Mouse (Mus musculus) embryonic facial prominence, embryonic 12.5 days (tissue): Measurements from ENCODE around the gene Ankrd2. TPM values are rescaled to one million over a fixed set of nuclear protein-coding genes. Genes with fewer than 3 reads are reported as not detected.

Experiments used
- ATAC-seq: fragments of 200-750 bp; cut with Nextera tagmentation; 2 replicates; pipeline ENCODE4 v1.8.0; 2017; ENCODE audit not compliant: insufficient number of reproducible peaks, insufficient read depth, low FRiP score, low TSS enrichment
- H3K27ac ChIP-seq: fragments of 300-500 bp; sonication (generic); 2 replicates; pipeline ENCODE4 v1.5.1; 2016; ENCODE audit warnings: mild to moderate bottlenecking
- H3K27me3 ChIP-seq: fragments of 300-500 bp; sonication (generic); 2 replicates; pipeline ENCODE4 v1.6.1; 2016; ENCODE audit warnings: mild to moderate bottlenecking, moderate library complexity
- H3K36me3 ChIP-seq: fragments of 300-500 bp; sonication (generic); 2 replicates; pipeline ENCODE4 v1.6.1; 2016; ENCODE audit warnings: mild to moderate bottlenecking
- H3K4me1 ChIP-seq: fragments of 300-500 bp; sonication (generic); 2 replicates; pipeline ENCODE4 v1.6.1; 2016
- H3K4me2 ChIP-seq: fragments of 300-500 bp; sonication (generic); replicated peaks from 2 replicates; pipeline ENCODE4 v1.6.1; 2016; ENCODE audit warnings: mild to moderate bottlenecking, moderate library complexity
- H3K4me3 ChIP-seq: fragments of 300-500 bp; sonication (generic); 2 replicates; pipeline ENCODE4 v1.5.1; 2016; ENCODE audit warnings: mild to moderate bottlenecking
- H3K9ac ChIP-seq: fragments of 300-500 bp; sonication (generic); 2 replicates; pipeline ENCODE4 v1.6.1; 2016; ENCODE audit warnings: mild to moderate bottlenecking, moderate library complexity
- H3K9me3 ChIP-seq: fragments of 300-500 bp; sonication (generic); 2 replicates; pipeline ENCODE4 v1.6.1; 2016; ENCODE audit warnings: mild to moderate bottlenecking, moderate library complexity
- WGBS: fragments of 180-500 bp; shearing (Covaris S2); methylation state at CpG from one replicate; pipeline ENCODE4 v1.1.7; 2016; 5-methylcytosine and 5-hydroxymethylcytosine counted together
- polyA plus RNA-seq: library from polyadenylated mRNA; unstranded; fragments of >200 nt; fragmentation: Nextera tagmentation; extraction: Ambion mirVana; gene quantifications from 2 replicates; pipeline ENCODE4 v1.2.1, GENCODE M21; 2016

Ankrd2 gene
- polyA plus RNA-seq, 1 experiment from 2014 or later, result 0.24 TPM

DNA sequence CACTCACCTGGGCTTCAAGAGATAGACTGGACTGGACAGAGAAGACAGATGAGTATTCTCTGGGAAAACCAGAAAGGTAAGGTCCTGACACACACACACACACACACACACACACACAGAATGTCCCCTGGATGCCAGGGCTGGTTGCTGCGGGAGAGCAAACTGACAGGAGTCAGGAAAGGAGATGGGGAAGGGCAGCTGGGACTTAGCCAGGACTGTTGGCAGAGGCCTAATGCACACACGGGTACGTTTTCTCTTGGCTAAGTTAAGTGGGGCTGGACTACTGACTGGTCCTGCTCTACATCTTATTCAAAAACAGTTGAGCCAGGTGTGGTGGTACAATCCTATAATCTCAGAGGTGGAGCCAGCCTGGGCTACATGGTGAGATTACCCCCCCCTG is 557 bp downstream of the Ankrd2 start:
- no peak overlapping the region for H3K4me2 ChIP-seq
- WGBS, result 80% methylated on average over 3 of the region's 3 CpGs
- H3K27me3 ChIP-seq, result peaks cover 8% of the 10 kb centered on the region
- no peak overlapping the region for H3K4me3 ChIP-seq
- H3K27ac ChIP-seq, result no peak overlapping the region
- peaks cover 9% of the 10 kb centered on the region; the same call in 1 of the 2 replicates for H3K36me3 ChIP-seq
- H3K9me3 ChIP-seq, result no peaks in the 10 kb centered on the region
- ATAC-seq, result no peak
- no peak overlapping the region for H3K9ac ChIP-seq
- H3K4me1 ChIP-seq, result peaks cover 19% of the 10 kb centered on the region

DNA sequence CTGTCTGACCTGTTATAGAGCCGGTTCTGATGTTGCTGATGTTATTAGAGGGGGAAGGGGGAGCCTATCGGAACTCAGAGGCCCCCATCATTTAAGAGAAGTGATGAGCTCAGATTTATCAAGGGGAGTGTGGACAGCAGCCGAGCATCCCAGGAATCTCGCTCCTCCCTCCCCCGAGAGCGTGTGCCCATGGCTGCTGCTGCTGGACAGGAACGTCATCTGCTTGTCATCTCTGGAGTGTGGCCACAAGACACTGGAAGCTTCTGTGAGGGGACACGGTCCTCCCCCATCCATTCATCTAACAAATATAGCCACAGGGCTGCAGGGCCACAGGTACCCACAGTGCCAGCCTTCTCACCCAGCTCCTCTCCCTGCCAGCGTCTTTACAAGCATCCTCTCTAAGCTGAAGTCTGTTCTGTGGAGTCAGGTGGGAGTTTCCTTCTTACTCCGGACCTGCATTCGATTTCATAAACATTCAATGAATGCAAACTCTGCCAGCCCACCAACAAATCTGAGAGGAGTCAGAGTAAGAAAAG is 1.4 kb downstream of the Ankrd2 start:
- peaks cover 19% of the 10 kb centered on the region for H3K4me1 ChIP-seq
- 73% methylated on average over 11 of the region's 11 CpGs for WGBS
- no peak for ATAC-seq
- H3K27me3 ChIP-seq, result peaks cover 8% of the 10 kb centered on the region
- no peak overlapping the region for H3K9ac ChIP-seq
- no peak overlapping the region for H3K4me2 ChIP-seq
- H3K36me3 ChIP-seq, result peaks cover 9% of the 10 kb centered on the region; the same call in 1 of the 2 replicates
- no peaks in the 10 kb centered on the region for H3K9me3 ChIP-seq
- no peak overlapping the region for H3K4me3 ChIP-seq
- H3K27ac ChIP-seq, result no peak overlapping the region

DNA sequence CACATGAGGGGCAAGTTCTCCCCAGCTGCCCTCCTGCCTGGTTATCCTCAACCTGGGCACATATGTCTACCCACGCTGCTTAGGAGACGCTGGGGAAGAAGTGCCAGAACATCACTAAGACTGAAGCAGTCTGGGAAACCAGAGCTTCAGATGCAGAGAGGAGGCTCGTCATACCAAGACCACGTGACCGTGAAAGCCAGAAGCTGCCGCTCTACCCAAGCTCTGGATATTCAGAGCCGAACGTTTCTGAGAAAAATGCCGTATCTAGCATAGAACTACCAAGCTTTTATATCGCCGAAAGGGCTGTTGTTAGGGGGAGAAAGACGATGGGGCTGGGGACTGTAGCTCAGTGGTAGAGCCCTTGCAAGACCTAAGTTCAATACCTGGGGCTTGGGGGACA is 2.5 kb downstream of the Ankrd2 start:
- Histone ChIP-seq H3K4me1 (peaks cover 19% of the 10 kb centered on the region), H3K9me3 (no peaks in the 10 kb centered on the region), H3K27ac (no peak overlapping the region), H3K4me2 (no peak overlapping the region), H3K9ac (no peak overlapping the region), H3K27me3 (peaks cover 8% of the 10 kb centered on the region), H3K4me3 (no peak overlapping the region), H3K36me3 (peaks cover 9% of the 10 kb centered on the region; the same call in 1 of the 2 replicates)
- no peak for ATAC-seq
- WGBS, result 91% methylated on average over 12 of the region's 12 CpGs

DNA sequence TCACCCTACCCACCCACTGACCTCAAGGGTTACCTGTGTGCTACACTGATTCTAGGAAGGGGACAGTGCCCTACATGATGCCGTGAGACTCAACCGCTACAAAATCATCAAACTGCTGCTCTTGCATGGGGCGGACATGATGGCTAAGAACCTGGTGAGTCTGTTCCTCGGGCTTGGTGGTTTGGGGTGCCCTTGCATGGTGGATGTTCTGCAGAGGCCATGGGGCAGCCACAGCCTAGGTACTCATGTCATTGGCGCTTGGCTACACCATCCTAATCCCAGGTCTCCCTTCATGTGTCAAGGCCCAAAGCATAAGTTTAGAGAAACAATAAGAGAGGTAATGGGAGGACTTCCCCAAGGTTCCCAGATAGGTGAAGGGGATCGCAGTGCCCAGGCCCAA is 8.2 kb downstream of the Ankrd2 start:
- 92% methylated on average over 6 of the region's 6 CpGs for WGBS
- ATAC-seq, result no peak
- peaks cover 8% of the 10 kb centered on the region for H3K27me3 ChIP-seq
- H3K27ac ChIP-seq, result no peak overlapping the region
- H3K4me3 ChIP-seq, result no peak overlapping the region
- H3K4me2 ChIP-seq, result no peak overlapping the region
- H3K36me3 ChIP-seq, result no peaks in the 10 kb centered on the region
- no peak overlapping the region for H3K9ac ChIP-seq
- H3K4me1 ChIP-seq, result peaks cover 7% of the 10 kb centered on the region
- no peaks in the 10 kb centered on the region for H3K9me3 ChIP-seq

DNA sequence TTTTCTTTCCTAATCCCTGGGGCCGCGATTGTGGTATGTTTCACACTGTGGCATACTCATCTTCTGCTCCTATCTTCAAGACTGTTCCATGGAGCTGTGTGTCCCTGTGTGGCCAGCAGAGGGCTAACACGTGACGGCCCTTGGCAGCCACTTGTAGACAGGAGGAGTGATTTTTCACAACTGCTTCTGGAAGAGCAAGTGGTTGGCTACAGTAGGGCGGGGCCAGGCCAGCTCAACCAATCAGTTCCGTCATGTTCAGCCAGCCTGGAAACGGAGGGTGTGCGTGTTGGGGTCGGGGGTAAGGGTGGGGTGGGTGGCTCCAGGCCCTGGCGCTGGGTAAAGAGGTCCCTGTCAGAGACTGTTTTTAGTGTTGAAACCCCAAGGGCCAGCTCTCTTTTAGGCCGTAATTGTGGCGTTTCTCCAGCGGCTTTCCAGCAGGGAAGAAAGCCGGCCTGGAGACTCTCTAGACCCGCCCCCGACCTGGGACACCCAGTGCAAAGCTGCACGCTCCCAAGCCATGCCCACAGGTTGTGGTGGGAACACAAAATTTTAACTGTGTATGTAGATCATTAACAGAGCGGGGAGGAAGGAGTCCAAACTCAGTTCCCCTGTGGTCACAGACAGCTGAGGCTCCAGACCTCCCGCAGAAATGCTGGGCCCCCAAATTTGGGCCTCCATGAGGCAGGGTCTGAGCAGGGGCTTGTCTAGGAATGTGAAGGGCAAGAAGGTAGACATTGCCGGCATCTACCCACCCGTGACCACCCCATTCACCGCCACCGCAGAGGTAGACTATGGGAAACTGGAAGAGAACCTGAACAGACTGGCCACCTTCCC is 9.7 kb downstream of the Ankrd2 start, which contains the start of gene Hoga1:
Gene Hoga1 (plus strand): TSS at position 342 of the 834 bp plus-strand sequence.
- peaks cover 7% of the 10 kb centered on the region for H3K4me1 ChIP-seq
- no peaks in the 10 kb centered on the region for H3K27me3 ChIP-seq
- peak within 1 kb of the TSS; percentile 31 for H3K4me3 ChIP-seq
- ATAC-seq, result peak; percentile 75; the same call in 1 of the 2 replicates
- H3K9ac ChIP-seq, result 0 out of 2 replicates have a peak within 1 kb of the TSS, but pooled peaks have one; percentile 15
- no peaks in the 10 kb centered on the region for H3K9me3 ChIP-seq
- 22% methylated on average over 23 of the region's 23 CpGs for WGBS
- H3K4me2 ChIP-seq, result peak within 1 kb of the TSS; percentile 48
- no peaks in the 10 kb centered on the region for H3K36me3 ChIP-seq
- H3K27ac ChIP-seq, result no peak within 1 kb of the TSS

DNA sequence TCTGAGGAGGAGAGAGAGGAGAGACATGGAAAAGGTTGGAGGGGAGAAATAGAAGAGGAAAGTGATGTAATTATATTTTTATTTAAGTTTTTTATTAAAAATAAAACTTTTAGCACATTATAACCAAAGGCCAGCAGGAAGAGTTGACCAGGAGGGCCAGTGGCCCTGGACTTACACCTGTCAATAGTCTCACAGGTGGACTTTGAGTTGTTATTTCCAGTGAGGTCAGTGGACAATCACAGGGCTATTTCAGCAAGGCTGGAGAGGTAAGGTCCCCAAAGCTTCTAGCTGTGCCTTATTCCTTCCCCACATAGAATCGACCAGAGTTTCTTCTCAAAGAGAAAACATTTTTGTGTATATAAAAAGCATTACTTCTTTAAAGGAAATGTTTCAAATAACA is 14.5 kb downstream of the Ankrd2 start:
- H3K9ac ChIP-seq, result no peak overlapping the region
- no peaks in the 10 kb centered on the region for H3K9me3 ChIP-seq
- H3K4me3 ChIP-seq, result no peak overlapping the region
- H3K4me1 ChIP-seq, result peaks cover 7% of the 10 kb centered on the region
- H3K27ac ChIP-seq, result no peak overlapping the region
- H3K36me3 ChIP-seq, result no peaks in the 10 kb centered on the region
- H3K4me2 ChIP-seq, result no peak overlapping the region
- no peaks in the 10 kb centered on the region for H3K27me3 ChIP-seq
- WGBS, result 94% methylated on average over 1 of the region's 1 CpGs
- ATAC-seq, result no peak

DNA sequence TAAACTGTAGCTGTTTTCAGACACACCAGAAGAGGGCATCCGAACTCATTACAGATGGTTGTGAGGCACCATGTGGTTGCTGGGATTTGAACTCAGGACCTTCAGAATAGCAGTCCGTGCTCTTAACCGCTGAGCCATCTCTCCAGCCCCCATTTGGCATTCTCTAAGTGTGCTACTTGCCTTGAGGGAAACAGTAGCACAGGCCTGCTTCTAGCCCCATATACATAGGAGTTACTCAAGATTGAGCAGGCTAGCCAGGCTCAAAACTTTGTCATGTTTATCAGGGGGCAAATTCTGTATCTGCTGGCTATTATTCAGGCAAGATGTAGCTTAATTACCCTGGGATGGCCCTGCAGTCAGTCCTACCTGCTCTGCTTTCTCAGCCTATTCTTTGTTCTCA is 15.6 kb downstream of the Ankrd2 start:
- H3K27ac ChIP-seq, result no peak overlapping the region
- no peaks in the 10 kb centered on the region for H3K36me3 ChIP-seq
- WGBS, result 81% methylated on average over 3 of the region's 3 CpGs

DNA sequence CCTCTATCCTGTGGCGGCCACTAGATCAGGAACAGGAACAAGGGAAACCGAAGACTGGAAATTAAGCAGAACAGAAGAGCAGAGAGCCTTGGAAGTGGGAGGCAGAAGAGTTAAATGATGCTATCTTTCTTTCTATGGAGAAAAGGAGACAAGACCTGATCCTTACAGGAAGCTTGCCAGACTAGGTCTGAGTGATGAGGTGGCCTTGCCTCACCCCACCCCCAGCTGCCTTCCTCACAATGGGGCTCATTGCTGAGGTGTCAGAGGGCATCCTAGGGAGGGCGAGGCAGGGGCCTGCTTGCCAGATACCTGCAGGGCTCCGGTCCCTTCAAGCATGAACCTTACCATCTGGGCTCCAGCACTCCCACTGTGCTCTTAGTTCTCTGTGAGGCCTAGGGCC is 16.1 kb downstream of the Ankrd2 start, which contains the start of gene 4933411K16Rik:
Gene 4933411K16Rik (plus strand): TSS at position 301 of the 400 bp plus-strand sequence.
- Histone ChIP-seq H3K36me3 (no peaks in the 10 kb centered on the region), H3K27ac (no peak within 1 kb of the TSS), H3K4me3 (no peak within 1 kb of the TSS), H3K27me3 (no peaks in the 10 kb centered on the region), H3K4me1 (no peaks in the 10 kb centered on the region), H3K9me3 (no peaks in the 10 kb centered on the region), H3K9ac (no peak within 1 kb of the TSS), H3K4me2 (no peak within 1 kb of the TSS)
- 67% methylated on average over 4 of the region's 4 CpGs for WGBS
- ATAC-seq, result no peak

More for the DNA sequence above, 15.6 kb downstream of the Ankrd2 start:
- Histone ChIP-seq H3K4me1 (no peaks in the 10 kb centered on the region), H3K4me2 (no peak overlapping the region), H3K9ac (no peak overlapping the region), H3K4me3 (no peak overlapping the region), H3K27me3 (no peaks in the 10 kb centered on the region), H3K9me3 (no peaks in the 10 kb centered on the region)
- ATAC-seq, result no peak

DNA sequence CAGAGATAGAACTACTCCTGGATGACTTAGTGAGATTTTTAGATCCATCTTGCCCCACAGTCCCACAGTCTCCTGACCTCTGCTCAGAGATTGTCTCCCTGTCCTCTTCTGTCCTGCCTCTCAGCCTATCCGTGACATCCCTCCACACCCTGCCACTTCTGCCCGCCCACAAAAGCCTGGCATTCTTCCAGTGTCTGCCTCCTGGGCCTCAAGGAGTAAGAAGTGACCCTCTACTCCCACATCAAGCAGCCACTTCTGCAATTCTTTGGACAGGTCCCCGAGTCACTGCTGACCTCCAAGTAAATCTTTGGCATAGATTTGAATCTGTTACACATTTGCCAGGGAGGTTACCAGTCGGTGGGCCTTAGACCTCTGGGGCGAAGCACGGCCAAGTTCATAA is 18.5 kb downstream of the Ankrd2 start:
- Histone ChIP-seq H3K27ac (no peak overlapping the region), H3K4me3 (no peak overlapping the region), H3K27me3 (no peaks in the 10 kb centered on the region), H3K4me1 (no peaks in the 10 kb centered on the region), H3K4me2 (no peak overlapping the region), H3K36me3 (no peaks in the 10 kb centered on the region), H3K9ac (no peak overlapping the region), H3K9me3 (no peaks in the 10 kb centered on the region)
- WGBS, result 82% methylated on average over 6 of the region's 6 CpGs
- no peak for ATAC-seq

DNA sequence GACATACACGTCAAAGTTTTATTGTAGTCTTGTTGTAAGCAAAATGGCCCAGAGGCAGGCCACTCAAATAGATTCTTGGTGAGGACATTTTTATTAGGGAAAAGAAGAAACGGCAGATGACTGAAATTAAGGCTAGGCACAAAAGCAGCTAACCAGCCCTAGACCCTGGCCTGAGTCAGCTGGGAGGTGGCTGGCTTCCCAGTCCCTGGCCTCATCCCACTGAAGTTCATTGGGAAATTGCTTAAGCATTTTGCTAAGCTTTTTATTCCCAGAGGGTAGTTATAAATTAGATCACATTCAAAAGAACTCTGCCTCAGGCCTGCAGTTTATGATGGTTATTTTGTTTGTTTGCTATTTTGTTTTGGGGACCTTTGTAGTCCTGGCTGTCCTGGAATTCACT is 20.1 kb downstream of the Ankrd2 start:
- no peak for ATAC-seq
- H3K27ac ChIP-seq, result no peak overlapping the region
- 87% methylated on average over 2 of the region's 2 CpGs for WGBS

DNA sequence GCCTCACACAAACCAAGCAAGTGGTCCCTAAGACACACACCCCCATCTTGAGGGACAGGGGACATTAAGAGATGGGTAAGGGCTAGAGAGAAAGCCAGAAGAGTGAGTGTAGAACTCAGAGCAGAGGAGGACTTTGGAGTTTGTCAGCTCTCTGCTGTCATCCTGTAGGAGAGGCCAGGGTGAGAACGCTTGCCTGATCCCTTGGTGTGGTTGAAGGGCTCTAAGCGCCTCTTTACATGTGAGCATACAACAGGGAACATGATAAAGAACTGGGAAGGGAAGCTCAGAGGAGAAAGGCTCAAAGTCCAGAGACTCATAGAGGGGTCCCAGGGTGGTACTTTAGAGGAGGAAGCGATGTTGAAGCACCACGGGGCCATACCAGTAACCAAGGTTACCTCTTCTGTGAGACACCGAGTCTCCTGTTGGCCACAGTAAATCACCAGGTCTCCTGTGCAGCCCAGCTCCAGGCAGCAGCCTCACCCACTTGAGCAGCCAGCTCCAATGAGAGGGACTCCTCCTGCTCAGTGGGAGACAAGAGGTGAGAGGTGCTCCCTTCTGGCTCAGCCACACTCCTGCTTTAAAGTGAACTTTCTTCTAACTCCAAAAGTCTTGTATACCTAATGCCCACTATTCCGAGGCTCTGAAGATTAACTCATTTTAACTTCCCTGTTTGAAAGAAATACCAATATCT is 21.1 kb downstream of the Ankrd2 start:
- Histone ChIP-seq H3K4me3 (no peak overlapping the region), H3K27ac (no peak overlapping the region), H3K27me3 (no peaks in the 10 kb centered on the region), H3K36me3 (no peaks in the 10 kb centered on the region), H3K9me3 (no peaks in the 10 kb centered on the region), H3K4me1 (no peaks in the 10 kb centered on the region), H3K4me2 (no peak overlapping the region), H3K9ac (no peak overlapping the region)
- 84% methylated on average over 6 of the region's 6 CpGs for WGBS
- no peak for ATAC-seq

More for the DNA sequence above, 20.1 kb downstream of the Ankrd2 start:
- Histone ChIP-seq H3K4me1 (no peaks in the 10 kb centered on the region), H3K9me3 (no peaks in the 10 kb centered on the region), H3K9ac (no peak overlapping the region), H3K27me3 (no peaks in the 10 kb centered on the region), H3K4me3 (no peak overlapping the region), H3K36me3 (no peaks in the 10 kb centered on the region), H3K4me2 (no peak overlapping the region)
